Comparison of ENCODE assay signal across 8 mouse cellular contexts in genomic region chrX:161925973-161926682, GRCm38 (mm10).
DNase-seq lines count a peak whose midpoint lies in the region; ATAC-seq and TF ChIP-seq lines count a peak whose summit lies in the region.

No protein-coding gene starts in this region.

- ATAC-seq in lung, embryonic 14.5 days (ENCODE audit: insufficient read depth) = peak; percentile 91
- peak; percentile 93 for ATAC-seq in forebrain, embryonic 12.5 days (ENCODE audit: low FRiP score)
- peak; percentile 75; the same call in 1 of the 2 replicates for ATAC-seq in neural tube, embryonic 13.5 days (ENCODE audit: low read depth)

- H3K4me2 ChIP-seq in lung, embryonic 14.5 days = peak overlapping the region; percentile 15
- peak overlapping the region; percentile 43 for H3K4me2 ChIP-seq in forebrain, embryonic 12.5 days
- H3K4me2 ChIP-seq in neural tube, embryonic 13.5 days = peak overlapping the region; percentile 28

- H3K36me3 ChIP-seq in lung, embryonic 14.5 days (ENCODE audit: insufficient read depth) = no peaks in the 10 kb centered on the region
- no peaks in the 10 kb centered on the region for H3K36me3 ChIP-seq in forebrain, embryonic 12.5 days (replicated peaks)
- no peaks in the 10 kb centered on the region for H3K36me3 ChIP-seq in neural tube, embryonic 13.5 days

- H3K9me3 ChIP-seq in lung, embryonic 14.5 days (ENCODE audit: low read depth, low read length) = no peaks in the 10 kb centered on the region
- H3K9me3 ChIP-seq in forebrain, embryonic 12.5 days = no peaks in the 10 kb centered on the region
- H3K9me3 ChIP-seq in neural tube, embryonic 13.5 days = no peaks in the 10 kb centered on the region

- peaks cover 9% of the 10 kb centered on the region; the same call in 1 of the 2 replicates for H3K4me1 ChIP-seq in lung, embryonic 14.5 days (ENCODE audit: insufficient read depth)
- H3K4me1 ChIP-seq in lung, adult 2 months (ENCODE audit: control insufficient read depth, insufficient read depth, low read length) = peaks cover 3% of the 10 kb centered on the region; the same call in 1 of the 2 replicates
- peaks cover 12% of the 10 kb centered on the region for H3K4me1 ChIP-seq in forebrain, embryonic 12.5 days
- peaks cover 9% of the 10 kb centered on the region for H3K4me1 ChIP-seq in neural tube, embryonic 13.5 days (replicated peaks)

- H3K9ac ChIP-seq in lung, embryonic 14.5 days = no peak overlapping the region
- H3K9ac ChIP-seq in forebrain, embryonic 12.5 days = 0 out of 2 replicates have a peak overlapping the region, but pooled peaks have one; percentile 21
- no peak overlapping the region for H3K9ac ChIP-seq in neural tube, embryonic 13.5 days

- TF ChIP-seq POLR2A in lung, adult 2 months (IDR thresholded peaks at IDR 0.05; ENCODE audit: borderline replicate concordance, extremely low read depth, low read depth, low read length) = no peak

- 17% methylated on average over 6 of the region's 6 CpGs for WGBS in lung, embryonic 14.5 days
- 39% methylated on average over 6 of the region's 6 CpGs for WGBS in lung, adult 2 months
- 23% methylated on average over 6 of the region's 6 CpGs for WGBS in forebrain, embryonic 12.5 days
- 31% methylated on average over 6 of the region's 6 CpGs for WGBS in neural tube, embryonic 13.5 days

- DNase-seq in lung, embryonic 14.5 days = peak; percentile 46
- no peak for DNase-seq in lung, adult 2 months
- DNase-seq in kidney, postnatal 10 days = peak; percentile 30
- DNase-seq in layer of hippocampus, adult 11-12 months (ENCODE audit: low spot score) = no peak
- no peak for DNase-seq in spleen, adult 18-20 months
- no peak for DNase-seq in left cerebral cortex, adult 11 months (ENCODE audit: low spot score)

- no peaks in the 10 kb centered on the region for H3K27me3 ChIP-seq in lung, embryonic 14.5 days (ENCODE audit: insufficient read depth, low read length)
- H3K27me3 ChIP-seq in forebrain, embryonic 12.5 days = peaks cover 69% of the 10 kb centered on the region
- peaks cover 76% of the 10 kb centered on the region for H3K27me3 ChIP-seq in neural tube, embryonic 13.5 days

- no peak overlapping the region for H3K4me3 ChIP-seq in lung, embryonic 14.5 days (ENCODE audit: low read depth, low read length)
- no peak overlapping the region for H3K4me3 ChIP-seq in lung, adult 2 months (replicated peaks; ENCODE audit: extremely low read depth, low read depth, low read length)
- H3K4me3 ChIP-seq in forebrain, embryonic 12.5 days (replicated peaks) = peak overlapping the region; percentile 25
- no peak overlapping the region for H3K4me3 ChIP-seq in neural tube, embryonic 13.5 days

- TF ChIP-seq CTCF in lung, embryonic 14.5 days (IDR thresholded peaks at IDR 0.05; ENCODE audit: low read depth) = no peak
- no peak for TF ChIP-seq CTCF in lung, adult 2 months (IDR thresholded peaks at IDR 0.05; ENCODE audit: insufficient read depth, low read length)

- H3K27ac ChIP-seq in lung, embryonic 14.5 days (ENCODE audit: low read depth) = peak overlapping the region; percentile 63; the same call in 1 of the 2 replicates
- H3K27ac ChIP-seq in forebrain, embryonic 12.5 days = peak overlapping the region; percentile 83
- H3K27ac ChIP-seq in neural tube, embryonic 13.5 days (replicated peaks) = peak overlapping the region; percentile 49

Comparison
In these comparisons a context has a peak if more than half of its experiments do, and no peak if none do; other contexts are left out.
1. DNase-seq: peak in lung, embryonic 14.5 days (single experiment) and kidney, postnatal 10 days (single experiment); none in lung, adult 2 months (single experiment), layer of hippocampus, adult 11-12 months (single experiment), spleen, adult 18-20 months (0 of 2) and left cerebral cortex, adult 11 months (single experiment).
2. Peak in every context shown above with its lines, with median percentiles within 50 percentile points of each other: ATAC-seq, H3K27ac ChIP-seq and H3K4me2 ChIP-seq.